25 mouse cellular contexts compared by ENCODE assay signal in genomic region chr1:91632906-91633493, GRCm38 (mm10).
DNase-seq lines count a peak whose midpoint lies in the region; ATAC-seq and TF ChIP-seq lines count a peak whose summit lies in the region.
"Had no signal": no experiment of that assay in that cellular context is flagged by ENCODE, and none has a peak within 500 bp of the region (broad histone marks: within the 10 kb centered on the region; RNA-seq: fewer than 3 reads in every experiment).

No protein-coding gene starts in this region.

- ATAC-seq in embryonic facial prominence, embryonic 15.5 days (ENCODE audit: insufficient number of reproducible peaks, low FRiP score, low TSS enrichment, low read depth): peak; percentile 85
- ATAC-seq in limb, embryonic 14.5 days (ENCODE audit: low FRiP score, low read depth): peak; percentile 35; the same call in 1 of the 2 replicates
- no peak for ATAC-seq in neural tube, embryonic 15.5 days (ENCODE audit: low FRiP score)
- ATAC-seq: forebrain, embryonic 15.5 days; intestine, embryonic 16.5 days; midbrain, embryonic 15.5 days had no signal

- DNase-seq in thymus, postnatal 14 days: peak; percentile 52
- no peak for DNase-seq in thymus, postnatal 0 days (ENCODE audit: low spot score)
- DNase-seq in embryonic facial prominence, embryonic 10.5 days (ENCODE audit: low spot score): peak; percentile 35
- DNase-seq in limb, embryonic 14.5 days (ENCODE audit: low spot score): peak; percentile 64
- no peak for DNase-seq in frontal cortex, adult 2 months (ENCODE audit: extremely low spot score in 1 of 2, low spot score in 1 of 2)
- no peak for DNase-seq in hindbrain, embryonic 10.5 days (ENCODE audit: low spot score)
- DNase-seq: adrenal gland, adult 8-10 months; cerebellum, adult 8-10 months; cerebellum, postnatal 36 days; gastrocnemius, postnatal 10 days; heart, postnatal 36 days; kidney, adult 8-10 months; kidney, postnatal 4 days; layer of hippocampus, postnatal 36 days; liver, embryonic 13.5 days; lung, adult 2 months; lung, postnatal 10 days had no signal

- H3K4me2 ChIP-seq in embryonic facial prominence, embryonic 15.5 days (replicated peaks): 0 out of 2 replicates have a peak overlapping the region, but pooled peaks have one; percentile 1
- H3K4me2 ChIP-seq in limb, embryonic 14.5 days (replicated peaks; ENCODE audit: low read depth, low read length, severe bottlenecking): 0 out of 2 replicates have a peak overlapping the region, but pooled peaks have one; percentile 13
- H3K4me2 ChIP-seq in neural tube, embryonic 15.5 days: no peak overlapping the region
- H3K4me2 ChIP-seq: forebrain, embryonic 15.5 days; heart, embryonic 11.5 days; hindbrain, embryonic 13.5 days; liver, embryonic 13.5 days; midbrain, embryonic 15.5 days had no signal

- H3K4me1 ChIP-seq in embryonic facial prominence, embryonic 10.5 days: peaks cover 12% of the 10 kb centered on the region
- H3K4me1 ChIP-seq in embryonic facial prominence, embryonic 15.5 days: peaks cover 38% of the 10 kb centered on the region
- H3K4me1 ChIP-seq in limb, embryonic 14.5 days (ENCODE audit: control insufficient read depth, insufficient read depth, low read length): peaks cover 39% of the 10 kb centered on the region
- H3K4me1 ChIP-seq in hindbrain, embryonic 10.5 days (replicated peaks): no peaks in the 10 kb centered on the region
- 0 out of 2 replicates have a peak, but pooled peaks cover 4% of the 10 kb centered on the region for H3K4me1 ChIP-seq in neural tube, embryonic 15.5 days
- H3K4me1 ChIP-seq: forebrain, embryonic 15.5 days; hindbrain, embryonic 13.5 days; liver, embryonic 13.5 days; midbrain, embryonic 15.5 days had no signal

- H3K27me3 ChIP-seq in embryonic facial prominence, embryonic 10.5 days (replicated peaks; ENCODE audit: low read depth, poor library complexity, severe bottlenecking): no peaks in the 10 kb centered on the region
- no peaks in the 10 kb centered on the region for H3K27me3 ChIP-seq in embryonic facial prominence, embryonic 15.5 days
- H3K27me3 ChIP-seq in limb, embryonic 14.5 days (ENCODE audit: control insufficient read depth, insufficient read depth, low read length): no peaks in the 10 kb centered on the region
- no peaks in the 10 kb centered on the region; the same call in 1 of the 2 replicates for H3K27me3 ChIP-seq in hindbrain, embryonic 10.5 days (ENCODE audit: insufficient read depth, poor library complexity, severe bottlenecking)
- no peaks in the 10 kb centered on the region for H3K27me3 ChIP-seq in neural tube, embryonic 15.5 days (replicated peaks)
- H3K27me3 ChIP-seq: forebrain, embryonic 15.5 days; hindbrain, embryonic 13.5 days; liver, embryonic 13.5 days; midbrain, embryonic 15.5 days had no signal

- H3K9me3 ChIP-seq in embryonic facial prominence, embryonic 10.5 days: no peaks in the 10 kb centered on the region
- no peaks in the 10 kb centered on the region for H3K9me3 ChIP-seq in embryonic facial prominence, embryonic 15.5 days (replicated peaks)
- no peaks in the 10 kb centered on the region for H3K9me3 ChIP-seq in limb, embryonic 14.5 days (ENCODE audit: control insufficient read depth, low read length)
- no peaks in the 10 kb centered on the region for H3K9me3 ChIP-seq in hindbrain, embryonic 10.5 days
- no peaks in the 10 kb centered on the region for H3K9me3 ChIP-seq in neural tube, embryonic 15.5 days (replicated peaks)
- H3K9me3 ChIP-seq: forebrain, embryonic 15.5 days; hindbrain, embryonic 13.5 days; liver, embryonic 13.5 days; midbrain, embryonic 15.5 days had no signal

- no peak overlapping the region for H3K4me3 ChIP-seq in embryonic facial prominence, embryonic 10.5 days
- no peak overlapping the region for H3K4me3 ChIP-seq in embryonic facial prominence, embryonic 15.5 days (replicated peaks)
- no peak overlapping the region for H3K4me3 ChIP-seq in limb, embryonic 14.5 days (replicated peaks; ENCODE audit: low read length)
- no peak overlapping the region for H3K4me3 ChIP-seq in hindbrain, embryonic 10.5 days
- H3K4me3 ChIP-seq in neural tube, embryonic 15.5 days (replicated peaks): no peak overlapping the region
- H3K4me3 ChIP-seq: forebrain, embryonic 15.5 days; hindbrain, embryonic 13.5 days; liver, embryonic 13.5 days; midbrain, embryonic 15.5 days had no signal

- H3K27ac ChIP-seq in embryonic facial prominence, embryonic 10.5 days (replicated peaks): peak overlapping the region; percentile 7
- peak overlapping the region; percentile 69 for H3K27ac ChIP-seq in embryonic facial prominence, embryonic 15.5 days (replicated peaks)
- H3K27ac ChIP-seq in limb, embryonic 14.5 days (replicated peaks; ENCODE audit: low read depth, low read length): peak overlapping the region; percentile 52; the same call in 1 of the 2 replicates
- no peak overlapping the region for H3K27ac ChIP-seq in hindbrain, embryonic 10.5 days
- H3K27ac ChIP-seq in neural tube, embryonic 15.5 days (replicated peaks): no peak overlapping the region
- H3K27ac ChIP-seq: forebrain, embryonic 15.5 days; hindbrain, embryonic 13.5 days; kidney, postnatal 0 days; liver, embryonic 13.5 days; midbrain, embryonic 15.5 days had no signal

- TF ChIP-seq POLR2A in limb, embryonic 14.5 days (IDR thresholded peaks at IDR 0.05; ENCODE audit: borderline replicate concordance, extremely low read depth, insufficient read depth, insufficient read length): no peak

- no peak overlapping the region for H3K9ac ChIP-seq in embryonic facial prominence, embryonic 15.5 days
- H3K9ac ChIP-seq in limb, embryonic 14.5 days (ENCODE audit: low read depth, low read length, severe bottlenecking): no peak overlapping the region
- H3K9ac ChIP-seq in neural tube, embryonic 15.5 days (replicated peaks): no peak overlapping the region
- H3K9ac ChIP-seq: forebrain, embryonic 15.5 days; hindbrain, embryonic 13.5 days; liver, embryonic 13.5 days; midbrain, embryonic 15.5 days had no signal

- WGBS in embryonic facial prominence, embryonic 10.5 days: 71% methylated on average over 15 of the region's 15 CpGs
- WGBS in embryonic facial prominence, embryonic 15.5 days: 22% methylated on average over 15 of the region's 15 CpGs
- WGBS in limb, embryonic 14.5 days: 40% methylated on average over 15 of the region's 15 CpGs
- 91% methylated on average over 15 of the region's 15 CpGs for WGBS in hindbrain, embryonic 10.5 days
- WGBS in neural tube, embryonic 15.5 days: 93% methylated on average over 15 of the region's 15 CpGs

- no peaks in the 10 kb centered on the region for H3K36me3 ChIP-seq in embryonic facial prominence, embryonic 10.5 days (replicated peaks)
- H3K36me3 ChIP-seq in embryonic facial prominence, embryonic 15.5 days: no peaks in the 10 kb centered on the region
- H3K36me3 ChIP-seq in limb, embryonic 14.5 days (ENCODE audit: control insufficient read depth, insufficient read depth, low read length): no peaks in the 10 kb centered on the region
- no peaks in the 10 kb centered on the region for H3K36me3 ChIP-seq in hindbrain, embryonic 10.5 days
- no peaks in the 10 kb centered on the region for H3K36me3 ChIP-seq in neural tube, embryonic 15.5 days
- H3K36me3 ChIP-seq: forebrain, embryonic 15.5 days; hindbrain, embryonic 13.5 days; liver, embryonic 13.5 days; midbrain, embryonic 15.5 days had no signal

Comparison
In these comparisons a context has a peak if more than half of its experiments do, and no peak if none do; other contexts are left out.
1. DNase-seq: peak in thymus, postnatal 14 days (single experiment), embryonic facial prominence, embryonic 10.5 days (single experiment) and limb, embryonic 14.5 days (single experiment); none in thymus, postnatal 0 days (single experiment), frontal cortex, adult 2 months (0 of 2) and hindbrain, embryonic 10.5 days (single experiment).
2. H3K27ac ChIP-seq: peak in embryonic facial prominence, embryonic 10.5 days (single experiment), embryonic facial prominence, embryonic 15.5 days (single experiment) and limb, embryonic 14.5 days (single experiment); none in hindbrain, embryonic 10.5 days (single experiment) and neural tube, embryonic 15.5 days (single experiment).